Mouse (Mus musculus): ENCODE results near the gene 2010300C02Rik. TPM values are rescaled to one million over a fixed set of nuclear protein-coding genes. Genes with fewer than 3 reads are reported as not detected.

The 2010300C02Rik gene
- polyA plus RNA-seq, 1 experiment, result 14.5 TPM

GRCm38 (mm10) chr1:37696918-37697317, 23.0 kb downstream of the 2010300C02Rik start:
- 43% methylated on average over 3 of the region's 3 CpGs for WGBS
- no peak for TF ChIP-seq POLR2A (IDR thresholded peaks at IDR 0.05; ENCODE audit: borderline replicate concordance, extremely low read depth, low read depth, low read length)
- DNase-seq, result no peak
- H3K4me1 ChIP-seq (ENCODE audit: control insufficient read depth, insufficient read depth, low read length), result no peaks in the 10 kb centered on the region
- H3K4me3 ChIP-seq (replicated peaks; ENCODE audit: extremely low read depth, low read depth, low read length), result no peak overlapping the region

- no peaks in the 10 kb centered on the region for H3K4me1 ChIP-seq (ENCODE audit: control insufficient read depth, insufficient read depth, low read length)
- 82% methylated on average over 9 of the region's 9 CpGs for WGBS
- no peak for TF ChIP-seq POLR2A (IDR thresholded peaks at IDR 0.05; ENCODE audit: borderline replicate concordance, extremely low read depth, low read depth, low read length)
- no peak for TF ChIP-seq CTCF (IDR thresholded peaks at IDR 0.05; ENCODE audit: insufficient read depth, low read length)
Measured at GRCm38 (mm10) chr1:37695732-37696131, 24.2 kb downstream of the 2010300C02Rik start.

GRCm38 (mm10) chr1:37694417-37694816, 25.5 kb downstream of the 2010300C02Rik start:
- no peak overlapping the region for H3K4me3 ChIP-seq (replicated peaks; ENCODE audit: extremely low read depth, low read depth, low read length)
- H3K4me1 ChIP-seq (ENCODE audit: control insufficient read depth, insufficient read depth, low read length), result no peaks in the 10 kb centered on the region
- TF ChIP-seq CTCF (IDR thresholded peaks at IDR 0.05; ENCODE audit: insufficient read depth, low read length), result no peak
- no peak for TF ChIP-seq POLR2A (IDR thresholded peaks at IDR 0.05; ENCODE audit: borderline replicate concordance, extremely low read depth, low read depth, low read length)
- peak; percentile 42 for DNase-seq
- WGBS, result 29% methylated on average over 8 of the region's 8 CpGs

More at GRCm38 (mm10) chr1:37695732-37696131, 24.2 kb downstream of the 2010300C02Rik start:
- DNase-seq, result no peak
- no peak overlapping the region for H3K4me3 ChIP-seq (replicated peaks; ENCODE audit: extremely low read depth, low read depth, low read length)

GRCm38 (mm10) chr1:37691179-37691578, 28.7 kb downstream of the 2010300C02Rik start:
- DNase-seq, result peak; percentile 64
- WGBS, result 27% methylated on average over 8 of the region's 8 CpGs
- Histone ChIP-seq H3K4me1 (ENCODE audit: control insufficient read depth, insufficient read depth, low read length) (no peaks in the 10 kb centered on the region), H3K4me3 (replicated peaks; ENCODE audit: extremely low read depth, low read depth, low read length) (no peak overlapping the region)
- no peak for TF ChIP-seq POLR2A (IDR thresholded peaks at IDR 0.05; ENCODE audit: borderline replicate concordance, extremely low read depth, low read depth, low read length)
- no peak for TF ChIP-seq CTCF (IDR thresholded peaks at IDR 0.05; ENCODE audit: insufficient read depth, low read length)

- no peak overlapping the region for H3K4me3 ChIP-seq (replicated peaks; ENCODE audit: extremely low read depth, low read depth, low read length)
- DNase-seq, result no peak
- H3K4me1 ChIP-seq (ENCODE audit: control insufficient read depth, insufficient read depth, low read length), result no peaks in the 10 kb centered on the region
- WGBS, result 79% methylated on average over 5 of the region's 5 CpGs
- TF ChIP-seq POLR2A (IDR thresholded peaks at IDR 0.05; ENCODE audit: borderline replicate concordance, extremely low read depth, low read depth, low read length), result no peak
- no peak for TF ChIP-seq CTCF (IDR thresholded peaks at IDR 0.05; ENCODE audit: insufficient read depth, low read length)
Measured at GRCm38 (mm10) chr1:37690665-37691064, 29.2 kb downstream of the 2010300C02Rik start.

- TF ChIP-seq CTCF (IDR thresholded peaks at IDR 0.05; ENCODE audit: insufficient read depth, low read length) (no peak), POLR2A (IDR thresholded peaks at IDR 0.05; ENCODE audit: borderline replicate concordance, extremely low read depth, low read depth, low read length) (no peak)
- H3K4me1 ChIP-seq (ENCODE audit: control insufficient read depth, insufficient read depth, low read length), result no peaks in the 10 kb centered on the region
- no peak overlapping the region for H3K4me3 ChIP-seq (replicated peaks; ENCODE audit: extremely low read depth, low read depth, low read length)
- no peak for DNase-seq
- 63% methylated on average over 6 of the region's 6 CpGs for WGBS
Measured at GRCm38 (mm10) chr1:37689730-37690129, 30.2 kb downstream of the 2010300C02Rik start.

- Histone ChIP-seq H3K4me1 (ENCODE audit: control insufficient read depth, insufficient read depth, low read length) (no peaks in the 10 kb centered on the region), H3K4me3 (replicated peaks; ENCODE audit: extremely low read depth, low read depth, low read length) (no peak overlapping the region)
- TF ChIP-seq POLR2A (IDR thresholded peaks at IDR 0.05; ENCODE audit: borderline replicate concordance, extremely low read depth, low read depth, low read length), result no peak
- no peak for TF ChIP-seq CTCF (IDR thresholded peaks at IDR 0.05; ENCODE audit: insufficient read depth, low read length)
- 49% methylated on average over 8 of the region's 8 CpGs for WGBS
- DNase-seq, result no peak
Measured at GRCm38 (mm10) chr1:37688351-37688750, 31.5 kb downstream of the 2010300C02Rik start.

GRCm38 (mm10) chr1:37687515-37687914, 32.4 kb downstream of the 2010300C02Rik start:
- no peaks in the 10 kb centered on the region for H3K4me1 ChIP-seq (ENCODE audit: control insufficient read depth, insufficient read depth, low read length)
- peak; percentile 54 for DNase-seq
- peak overlapping the region; percentile 0 for H3K4me3 ChIP-seq (replicated peaks; ENCODE audit: extremely low read depth, low read depth, low read length)
- TF ChIP-seq POLR2A (IDR thresholded peaks at IDR 0.05; ENCODE audit: borderline replicate concordance, extremely low read depth, low read depth, low read length), result no peak
- no peak for TF ChIP-seq CTCF (IDR thresholded peaks at IDR 0.05; ENCODE audit: insufficient read depth, low read length)
- WGBS, result 46% methylated on average over 5 of the region's 5 CpGs

- WGBS, result 60% methylated on average over 15 of the region's 15 CpGs
- peak; percentile 43 for DNase-seq
- no peaks in the 10 kb centered on the region for H3K4me1 ChIP-seq (ENCODE audit: control insufficient read depth, insufficient read depth, low read length)
- H3K4me3 ChIP-seq (replicated peaks; ENCODE audit: extremely low read depth, low read depth, low read length), result peak overlapping the region; percentile 0
- no peak for TF ChIP-seq POLR2A (IDR thresholded peaks at IDR 0.05; ENCODE audit: borderline replicate concordance, extremely low read depth, low read depth, low read length)
- TF ChIP-seq CTCF (IDR thresholded peaks at IDR 0.05; ENCODE audit: insufficient read depth, low read length), result no peak
Measured at GRCm38 (mm10) chr1:37686953-37687441, 32.9 kb downstream of the 2010300C02Rik start.

- peak; percentile 84 for DNase-seq
- Histone ChIP-seq H3K4me1 (ENCODE audit: control insufficient read depth, insufficient read depth, low read length) (no peaks in the 10 kb centered on the region), H3K4me3 (replicated peaks; ENCODE audit: extremely low read depth, low read depth, low read length) (no peak overlapping the region)
- no peak for TF ChIP-seq POLR2A (IDR thresholded peaks at IDR 0.05; ENCODE audit: borderline replicate concordance, extremely low read depth, low read depth, low read length)
- peak; percentile 93 for TF ChIP-seq CTCF (IDR thresholded peaks at IDR 0.05; ENCODE audit: insufficient read depth, low read length)
- 60% methylated on average over 9 of the region's 9 CpGs for WGBS
Measured at GRCm38 (mm10) chr1:37678327-37679123, 41.4 kb downstream of the 2010300C02Rik start.

Measured in lung, adult 2 months (tissue).